Mouse (Mus musculus): ENCODE data around the gene Cnn3. TPM values are rescaled to one million over a fixed set of nuclear protein-coding genes. Genes with fewer than 3 reads are reported as not detected.

Cnn3 gene
- total RNA-seq, 2 experiments from 2014 or later, result 100.0 to 108 TPM

DNA sequence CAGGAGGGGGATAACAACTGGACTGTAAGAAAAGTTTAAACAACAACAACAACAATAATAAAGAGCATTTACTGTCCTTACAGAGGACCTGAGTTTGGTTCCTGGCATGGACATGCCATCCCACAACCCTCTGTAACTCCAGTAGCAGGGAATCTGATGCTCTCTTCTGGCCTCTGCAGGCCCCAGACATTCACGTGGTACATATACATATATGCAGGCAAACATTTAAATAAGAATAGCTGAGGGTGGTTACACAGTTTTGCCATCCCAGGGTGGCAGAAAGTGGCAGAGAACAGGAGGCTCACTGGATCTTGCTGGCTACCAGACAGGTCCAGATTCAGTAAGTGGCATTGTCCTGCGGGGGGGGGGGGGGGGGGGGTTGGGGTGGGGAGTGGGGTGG lies 41.8 kb downstream of the Cnn3 start:
- no peak overlapping the region for H3K4me3 ChIP-seq
- no peak for DNase-seq (ENCODE audit: low spot score in 2 of 2)
- no peak overlapping the region for H3K27ac ChIP-seq
- TF ChIP-seq CTCF (conservative IDR thresholded peaks at IDR 0.05), result no peak

DNA sequence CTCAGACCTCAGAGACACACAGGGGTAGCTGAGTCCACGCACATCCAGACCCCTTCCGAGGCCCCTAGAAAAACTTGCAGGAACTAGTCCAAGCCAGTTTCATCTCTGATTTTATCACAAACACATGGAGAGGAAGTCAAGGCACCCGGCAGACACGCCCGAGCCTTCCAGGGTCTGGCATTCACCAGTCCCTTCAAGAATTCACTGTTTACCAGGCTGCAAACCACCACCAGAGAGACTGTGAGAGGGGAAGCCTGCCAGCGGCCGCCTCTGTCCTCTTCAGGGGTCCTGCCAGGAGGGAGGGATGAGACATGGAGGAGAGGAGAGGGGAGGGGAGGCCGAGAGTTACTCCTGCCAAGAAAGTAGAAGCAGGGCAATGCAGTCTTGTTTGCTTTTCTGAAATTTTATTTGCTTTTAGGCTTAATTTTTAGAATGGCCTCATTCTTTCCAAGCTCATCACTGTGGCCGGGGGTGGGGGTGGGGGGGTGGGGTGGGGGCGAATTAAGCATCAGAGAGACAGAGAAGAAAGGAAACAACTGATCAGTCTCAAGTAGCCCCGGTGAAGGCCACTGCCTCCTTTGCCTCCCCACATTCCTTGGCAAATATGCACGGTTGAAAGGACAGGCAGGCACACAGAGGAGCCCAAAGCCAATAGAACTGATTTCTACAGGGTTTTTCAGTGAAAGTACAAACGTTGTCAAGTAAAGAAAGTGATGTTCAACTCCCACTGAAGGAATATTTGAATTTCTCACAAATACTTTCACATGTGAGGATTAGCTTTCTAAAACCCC lies 43.1 kb downstream of the Cnn3 start:
- no peak for TF ChIP-seq CTCF (conservative IDR thresholded peaks at IDR 0.05)
- DNase-seq (ENCODE audit: low spot score in 2 of 2), result no peak
- Histone ChIP-seq H3K4me3 (no peak overlapping the region), H3K27ac (peak overlapping the region; percentile 28; the same call in 1 of the 2 replicates)

DNA sequence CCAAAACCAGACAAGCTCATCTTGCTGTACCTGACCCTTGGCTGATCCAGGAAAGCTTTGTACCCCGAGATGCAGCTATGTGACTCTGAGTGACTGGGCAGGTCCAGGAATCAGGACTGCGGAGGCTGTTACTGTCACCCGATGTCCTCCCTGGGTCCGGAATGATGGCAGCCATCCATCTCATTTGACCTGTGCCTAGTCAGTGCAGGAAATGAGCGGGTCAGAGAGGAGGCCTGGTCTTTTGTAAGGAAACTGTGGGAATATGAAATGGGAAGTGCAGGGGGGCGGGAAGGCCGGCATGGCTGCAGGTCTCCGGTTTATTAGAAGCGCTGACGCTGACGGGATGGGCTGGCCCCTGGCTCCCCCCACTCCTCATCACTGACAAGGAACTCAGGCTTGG lies 45.4 kb downstream of the Cnn3 start:
- Histone ChIP-seq H3K4me3 (no peak overlapping the region), H3K27ac (no peak overlapping the region)
- no peak for DNase-seq (ENCODE audit: low spot score in 2 of 2)
- no peak for TF ChIP-seq CTCF (conservative IDR thresholded peaks at IDR 0.05)

DNA sequence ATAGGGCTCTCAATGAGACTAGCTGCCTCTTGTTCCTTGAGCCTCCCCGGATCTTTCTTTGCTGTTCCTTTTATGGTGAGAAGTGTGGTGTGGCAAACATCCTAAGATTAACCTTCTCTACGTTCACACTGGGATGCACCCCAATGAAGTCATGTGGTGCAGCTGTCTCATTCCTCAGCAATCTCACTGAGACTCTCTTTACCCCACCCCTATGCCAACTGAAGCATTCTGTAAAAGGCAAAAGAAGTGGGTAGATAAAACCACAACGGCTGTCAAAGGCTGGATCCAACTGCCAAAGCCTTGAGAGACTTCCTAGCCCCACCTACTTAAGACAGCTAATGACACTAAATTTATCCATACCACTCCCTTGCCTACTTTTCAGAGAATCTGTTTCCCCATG lies 48.4 kb downstream of the Cnn3 start:
- Histone ChIP-seq H3K27ac (no peak overlapping the region), H3K4me3 (no peak overlapping the region)
- TF ChIP-seq CTCF (conservative IDR thresholded peaks at IDR 0.05), result no peak
- no peak for DNase-seq (ENCODE audit: low spot score in 2 of 2)

DNA sequence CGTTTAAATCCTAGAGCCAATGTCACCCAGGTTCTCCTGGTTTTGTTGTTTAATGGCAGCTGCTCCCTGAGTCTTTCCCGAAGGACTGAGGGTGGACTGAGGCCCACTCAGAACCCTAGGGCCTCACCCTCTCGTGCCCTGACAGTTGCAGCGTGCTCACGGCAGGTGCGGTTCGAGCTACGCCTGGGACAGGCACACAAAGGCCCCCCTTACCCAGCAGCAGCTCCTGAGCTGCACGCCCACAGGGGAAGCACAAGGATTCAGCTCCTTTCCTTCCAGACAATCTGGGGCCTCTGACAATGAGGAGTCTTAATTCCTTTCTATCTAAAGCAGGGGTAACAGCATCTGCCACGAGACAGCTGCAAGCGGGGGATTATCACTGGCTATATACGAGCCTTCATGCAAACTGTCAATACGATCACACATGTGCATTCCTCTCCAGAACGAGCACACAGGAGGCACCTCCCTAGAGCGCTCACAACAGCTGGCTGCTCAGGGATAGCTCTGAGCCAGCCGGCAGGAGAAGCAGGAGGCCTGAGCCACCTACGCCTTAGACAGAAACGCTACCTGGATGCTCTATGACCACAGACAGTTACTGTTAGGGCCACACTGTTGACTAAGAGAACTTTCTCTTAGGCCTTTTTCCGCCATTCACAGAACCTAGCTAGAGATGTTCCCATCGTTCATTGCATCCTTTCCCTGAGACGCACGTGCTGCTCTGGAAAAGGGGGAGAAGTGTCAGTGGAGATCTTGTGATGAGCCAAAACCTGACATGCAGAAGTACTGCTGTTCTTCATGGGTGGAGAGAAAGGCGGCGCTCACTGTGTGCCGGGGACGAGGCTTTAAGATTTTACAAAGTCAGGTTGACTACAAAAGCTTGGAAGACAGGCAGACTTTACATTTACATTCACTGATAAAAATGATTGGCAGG lies 54.0 kb downstream of the Cnn3 start:
- H3K4me3 ChIP-seq, result no peak overlapping the region
- DNase-seq (ENCODE audit: low spot score in 2 of 2), result no peak
- H3K27ac ChIP-seq, result no peak overlapping the region
- TF ChIP-seq CTCF (conservative IDR thresholded peaks at IDR 0.05), result no peak

DNA sequence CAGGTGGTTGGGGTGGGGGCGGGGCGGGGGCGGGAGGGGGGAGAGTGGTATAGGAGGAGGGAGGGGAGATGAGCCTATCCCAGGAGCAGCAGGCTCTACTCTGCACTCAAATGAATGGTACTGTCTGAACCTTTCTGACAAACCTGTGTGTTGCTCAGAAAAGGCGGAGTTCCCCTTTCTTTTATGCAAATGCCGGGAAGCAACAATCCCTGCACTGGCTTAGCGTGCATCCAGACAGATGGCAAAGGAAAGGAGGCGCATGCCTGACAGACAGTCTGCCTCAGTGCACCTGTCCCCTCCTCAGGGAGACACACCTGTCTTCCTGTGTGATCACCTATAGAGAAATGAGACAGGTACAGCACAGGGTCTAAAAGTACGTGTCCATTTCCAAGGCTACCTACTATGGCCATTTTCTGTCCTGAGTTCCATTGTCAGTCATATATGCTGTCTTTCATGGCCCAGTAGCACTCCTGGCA lies 54.7 kb downstream of the Cnn3 start:
- no peak overlapping the region for H3K4me3 ChIP-seq
- H3K27ac ChIP-seq, result no peak overlapping the region
- no peak for DNase-seq (ENCODE audit: low spot score in 2 of 2)
- no peak for TF ChIP-seq CTCF (conservative IDR thresholded peaks at IDR 0.05)

DNA sequence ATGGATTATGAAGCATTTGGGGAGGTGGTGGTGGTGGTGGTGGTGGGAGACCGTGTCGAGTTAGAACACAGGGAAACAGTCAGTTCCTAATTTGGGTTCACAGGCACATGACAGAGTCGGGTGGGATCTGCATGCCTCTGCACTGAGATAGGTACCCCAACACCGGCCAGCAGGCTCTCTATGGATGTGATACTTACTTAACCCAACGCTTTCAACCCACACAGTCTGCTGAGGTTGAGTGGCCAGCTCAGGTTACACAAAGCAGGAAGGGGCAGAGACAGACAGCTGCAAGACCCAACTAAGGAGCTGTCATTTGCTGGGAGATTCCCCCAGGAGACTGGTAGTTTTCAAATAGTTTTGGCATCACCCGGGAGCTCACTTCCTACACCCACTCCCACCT lies 55.3 kb downstream of the Cnn3 start:
- no peak for DNase-seq (ENCODE audit: low spot score in 2 of 2)
- no peak for TF ChIP-seq CTCF (conservative IDR thresholded peaks at IDR 0.05)
- Histone ChIP-seq H3K4me3 (no peak overlapping the region), H3K27ac (no peak overlapping the region)

DNA sequence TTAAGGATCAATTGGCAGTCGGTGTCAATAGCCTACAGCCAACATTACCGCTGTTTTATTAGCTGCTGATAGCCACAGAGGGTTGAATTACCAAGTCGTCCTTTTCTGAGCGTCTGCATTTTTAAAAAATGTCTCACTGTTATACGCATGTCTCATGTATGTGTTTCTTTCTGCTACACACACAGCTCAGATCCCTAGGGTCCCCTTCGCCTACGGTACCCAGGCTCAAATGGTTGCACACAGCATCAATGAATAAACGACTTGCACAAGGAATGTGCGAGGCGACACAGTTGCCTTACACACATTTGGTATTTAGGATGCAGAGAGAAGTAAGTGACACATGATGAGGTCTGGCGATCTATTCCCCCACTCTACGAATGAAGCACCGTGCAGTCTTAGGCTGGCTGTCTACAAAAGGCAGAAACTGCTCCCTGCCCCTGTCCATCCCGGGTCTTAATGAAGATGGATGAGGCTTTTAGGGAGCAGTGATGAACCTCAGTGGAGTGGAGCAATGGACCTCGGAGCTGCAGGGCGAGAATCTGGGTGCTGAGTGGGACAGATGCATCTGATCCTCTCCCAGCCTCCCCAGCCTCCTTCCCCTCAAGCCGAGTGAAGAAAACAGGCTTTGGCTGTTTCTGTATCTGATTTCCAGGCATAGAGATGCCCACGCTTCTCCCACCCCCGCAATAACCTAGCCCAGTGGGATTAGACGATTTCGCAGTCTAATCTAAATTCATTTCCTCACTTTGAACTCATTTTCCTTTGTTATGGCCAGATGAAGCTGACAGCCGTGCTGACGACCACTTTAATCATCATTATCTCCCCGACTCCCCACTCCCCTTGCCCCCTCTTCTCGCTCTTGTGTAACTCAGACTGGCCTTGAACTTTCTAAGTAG lies 57.2 kb downstream of the Cnn3 start:
- peak overlapping the region; percentile 36; the same call in 1 of the 2 replicates for H3K27ac ChIP-seq
- no peak overlapping the region for H3K4me3 ChIP-seq
- TF ChIP-seq CTCF (conservative IDR thresholded peaks at IDR 0.05), result no peak
- peak in 1 of 2 experiments; percentile 45 for DNase-seq (ENCODE audit: low spot score in 2 of 2)

DNA sequence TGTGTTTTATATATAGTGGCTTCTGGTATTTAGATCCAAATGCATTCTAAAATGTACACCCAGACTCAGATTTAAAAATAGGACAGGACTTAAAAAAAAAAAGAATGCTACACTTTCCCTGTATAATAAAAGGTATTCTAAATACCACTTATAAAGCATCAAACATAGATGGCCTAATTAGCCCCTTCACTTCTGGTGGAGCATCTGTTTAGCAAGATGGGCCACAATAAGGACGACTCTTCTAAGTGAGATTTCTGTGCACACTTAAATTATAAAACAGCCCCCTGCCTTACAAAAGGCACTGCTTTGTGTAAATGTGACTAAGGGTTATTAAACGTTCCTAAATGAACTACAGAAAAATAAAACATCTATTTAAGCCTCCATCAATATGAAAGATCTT lies 58.9 kb downstream of the Cnn3 start:
- no peak for DNase-seq (ENCODE audit: low spot score in 2 of 2)
- H3K27ac ChIP-seq, result no peak overlapping the region
- TF ChIP-seq CTCF (conservative IDR thresholded peaks at IDR 0.05), result no peak

DNA sequence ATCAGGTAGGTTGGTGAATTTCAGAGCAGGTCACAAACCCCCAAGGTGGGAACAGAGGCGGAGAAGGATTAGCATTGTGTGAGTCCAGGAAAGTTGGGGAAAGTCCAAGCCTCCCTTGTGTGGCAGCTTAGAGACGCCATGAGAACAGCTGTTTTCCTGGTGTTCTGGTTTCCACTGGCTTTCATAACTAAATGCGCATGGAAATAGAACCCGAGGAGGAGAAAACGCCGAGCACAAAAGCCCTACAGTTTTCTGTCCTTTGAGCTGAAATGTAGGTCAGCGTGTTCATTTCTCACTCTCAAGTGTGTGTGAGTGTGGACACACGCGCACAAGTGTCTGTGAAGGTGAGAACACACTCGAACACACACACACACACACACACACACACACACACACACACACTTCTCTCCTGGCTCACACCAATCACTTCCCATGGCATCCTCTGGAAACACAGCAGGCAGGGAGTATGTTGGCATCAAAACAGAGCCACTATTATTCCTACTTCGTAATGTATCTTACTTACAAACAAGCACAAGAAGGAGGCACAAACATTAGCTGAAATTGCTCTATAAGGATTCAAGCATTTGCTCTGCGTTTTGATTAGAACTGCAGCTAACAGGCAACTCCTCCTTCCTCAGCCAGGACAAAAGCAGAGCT lies 63.3 kb downstream of the Cnn3 start:
- TF ChIP-seq CTCF (conservative IDR thresholded peaks at IDR 0.05), result no peak
- peak in 1 of 2 experiments; percentile 37 for DNase-seq (ENCODE audit: low spot score in 2 of 2)
- peak overlapping the region; percentile 81 for H3K27ac ChIP-seq
- H3K4me3 ChIP-seq, result no peak overlapping the region

More for the DNA sequence above, 58.9 kb downstream of the Cnn3 start:
- no peak overlapping the region for H3K4me3 ChIP-seq

DNA sequence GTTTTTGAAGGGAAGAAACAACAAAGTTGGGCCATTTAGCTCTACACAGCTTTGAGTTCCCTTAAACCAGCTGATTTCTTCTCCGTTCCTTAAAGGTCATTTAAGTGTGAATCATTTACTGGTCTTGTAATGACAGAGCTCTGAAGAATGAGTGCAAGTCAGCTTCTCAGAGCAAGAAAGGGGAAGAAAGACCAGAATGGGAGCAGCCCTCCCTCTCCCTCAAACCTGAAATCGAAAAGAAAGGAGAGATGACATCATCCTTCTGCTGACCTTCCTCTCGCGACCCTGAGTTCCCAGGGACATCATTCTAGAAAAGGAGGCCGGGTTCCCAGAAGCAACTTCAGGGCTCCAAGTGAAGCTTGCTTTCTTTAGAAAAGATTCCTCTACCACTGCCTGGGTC lies 64.6 kb downstream of the Cnn3 start:
- no peak for TF ChIP-seq CTCF (conservative IDR thresholded peaks at IDR 0.05)
- no peak overlapping the region for H3K4me3 ChIP-seq
- no peak for DNase-seq (ENCODE audit: low spot score in 2 of 2)
- peak overlapping the region; percentile 51; the same call in 1 of the 2 replicates for H3K27ac ChIP-seq

DNA sequence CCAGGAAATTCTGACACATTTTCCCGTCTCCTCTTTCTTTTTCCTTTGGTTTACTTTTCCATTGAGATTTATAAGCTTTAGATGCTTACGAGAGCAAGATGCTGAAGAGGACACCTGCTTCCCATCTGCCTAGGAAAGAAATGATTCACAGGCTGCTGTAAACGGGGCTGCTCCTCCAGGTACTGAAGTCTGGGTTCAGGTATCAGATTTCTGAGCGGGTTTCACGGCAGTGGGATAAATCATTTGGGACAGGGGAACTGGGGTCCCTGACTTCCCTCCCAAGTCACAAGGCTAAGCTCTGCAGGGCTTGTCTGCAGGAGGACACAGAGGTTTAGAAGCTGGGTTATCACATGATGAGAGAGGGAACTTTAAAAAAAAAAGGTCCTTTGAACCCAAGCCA lies 65.7 kb downstream of the Cnn3 start:
- no peak overlapping the region for H3K27ac ChIP-seq
- no peak for TF ChIP-seq CTCF (conservative IDR thresholded peaks at IDR 0.05)
- DNase-seq (ENCODE audit: low spot score in 2 of 2), result no peak
- H3K4me3 ChIP-seq, result no peak overlapping the region
